Mouse (Mus musculus) G1E (cell line): ENCODE measurements around the gene Gm12169. TPM values are rescaled to one million over a fixed set of nuclear protein-coding genes. Genes with fewer than 3 reads are reported as not detected.

Experiments used
- ATAC-seq: 2 replicates; pipeline ENCODE4 v1.8.0; 2016; ENCODE audit warnings: mild to moderate bottlenecking; ENCODE audit not compliant: insufficient number of reproducible peaks, poor library complexity, low FRiP score, severe bottlenecking; ENCODE audit errors: extremely low read depth
- DNase-seq: peaks from one replicate; pipeline ENCODE4 v3.0.0; 2012; ENCODE audit warnings: low spot score
- H3K27me3 ChIP-seq: 2 replicates; pipeline ENCODE4 v1.6.1; 2012; ENCODE audit warnings: mild to moderate bottlenecking, low read length, inconsistent platforms; ENCODE audit not compliant: insufficient read depth
- H3K36me3 ChIP-seq: replicated peaks from 2 replicates; pipeline ENCODE3; 2012; ENCODE audit warnings: mild to moderate bottlenecking, inconsistent platforms
- H3K4me1 ChIP-seq: 2 replicates; pipeline ENCODE4 v1.6.1; 2012; ENCODE audit warnings: low read depth, low read length, inconsistent platforms, mixed read lengths; ENCODE audit not compliant: insufficient read depth
- H3K4me3 ChIP-seq: 2 replicates; pipeline ENCODE4 v1.5.1; 2012; ENCODE audit warnings: low read depth, mild to moderate bottlenecking, inconsistent platforms, low read length, moderate library complexity, mixed read lengths
- H3K9me3 ChIP-seq: replicated peaks from 2 replicates; pipeline ENCODE4 v1.6.1; 2012; ENCODE audit warnings: inconsistent platforms
- CTCF ChIP-seq: IDR thresholded peaks from 2 replicates; pipeline ENCODE4 v1.5.1; 2012; ENCODE audit warnings: low read depth, low read length, inconsistent platforms, mixed read lengths
- GATA1 ChIP-seq: IDR thresholded peaks from 2 replicates; pipeline ENCODE4 v1.6.1; 2012; ENCODE audit warnings: borderline replicate concordance, low read length, inconsistent platforms, mixed read lengths
- GATA2 ChIP-seq: IDR thresholded peaks from 2 replicates; pipeline ENCODE4 v1.6.1; 2012; ENCODE audit warnings: low read depth, low read length, inconsistent platforms, borderline replicate concordance
- POLR2AphosphoS5 ChIP-seq: IDR thresholded peaks from 2 replicates; pipeline ENCODE4 v1.6.1; 2012; ENCODE audit warnings: low read depth, low read length, inconsistent platforms; ENCODE audit not compliant: insufficient replicate concordance
- TAL1 ChIP-seq: conservative IDR thresholded peaks from 2 replicates; pipeline ENCODE4 v1.6.1; 2012; ENCODE audit warnings: low read depth, low read length, inconsistent platforms, mixed read lengths
- polyA plus RNA-seq: library from polyadenylated mRNA; stranded (reverse); fragments of >175 nt; gene quantifications from 2 replicates; pipeline ENCODE4 v1.2.3, GENCODE M21; 2012
- total RNA-seq, 2 experiments: library from RNA; stranded (forward) in 1 of 2; stranded (reverse) in 1 of 2; fragments of 200-1000 nt in 1 of 2; fragments of >200 nt in 1 of 2; fragmentation: Nextera tagmentation in 1 of 2; gene quantifications; 2 replicates each; pipeline ENCODE4 v1.2.3; 2014 to 2017

Gm12169 gene
- total and polyA plus RNA-seq, 3 experiments, result not detected

- no peaks in the 10 kb centered on the region for H3K36me3 ChIP-seq
- no peaks in the 10 kb centered on the region for H3K9me3 ChIP-seq
- no peak for TF ChIP-seq TAL1
- TF ChIP-seq POLR2AphosphoS5, result no peak
- TF ChIP-seq GATA2, result no peak
- no peak for TF ChIP-seq GATA1
- no peak for TF ChIP-seq CTCF
- H3K4me3 ChIP-seq, result no peak overlapping the region
- no peaks in the 10 kb centered on the region for H3K27me3 ChIP-seq
- H3K4me1 ChIP-seq, result no peaks in the 10 kb centered on the region
- ATAC-seq (no peak), DNase-seq (no peak)
Observed at GRCm38 (mm10) chr11:46552741-46553140, 28.7 kb downstream of the Gm12169 start.

- ATAC-seq, result no peak
- H3K4me3 ChIP-seq, result no peak overlapping the region
- TF ChIP-seq GATA2 (no peak), TAL1 (no peak), GATA1 (no peak), POLR2AphosphoS5 (no peak), CTCF (no peak)
- no peaks in the 10 kb centered on the region for H3K9me3 ChIP-seq
- no peaks in the 10 kb centered on the region for H3K36me3 ChIP-seq
- peaks cover 4% of the 10 kb centered on the region; the same call in 1 of the 2 replicates for H3K27me3 ChIP-seq
- no peaks in the 10 kb centered on the region for H3K4me1 ChIP-seq
- DNase-seq, result no peak
Observed at GRCm38 (mm10) chr11:46561096-46561495, 37.1 kb downstream of the Gm12169 start.

GRCm38 (mm10) chr11:46564671-46565070 lies 40.7 kb downstream of the Gm12169 start:
- Histone ChIP-seq H3K9me3 (no peaks in the 10 kb centered on the region), H3K36me3 (no peaks in the 10 kb centered on the region), H3K4me3 (no peak overlapping the region), H3K27me3 (0 out of 2 replicates have a peak, but pooled peaks cover 2% of the 10 kb centered on the region), H3K4me1 (no peaks in the 10 kb centered on the region)
- DNase-seq (no peak), ATAC-seq (no peak)
- no peak for TF ChIP-seq GATA1
- TF ChIP-seq TAL1, result no peak
- TF ChIP-seq CTCF, result no peak
- TF ChIP-seq GATA2, result no peak
- no peak for TF ChIP-seq POLR2AphosphoS5

GRCm38 (mm10) chr11:46565967-46566366 lies 42.0 kb downstream of the Gm12169 start:
- no peaks in the 10 kb centered on the region for H3K9me3 ChIP-seq
- H3K4me3 ChIP-seq, result no peak overlapping the region
- no peaks in the 10 kb centered on the region for H3K36me3 ChIP-seq
- ATAC-seq, result no peak
- no peak for DNase-seq
- H3K27me3 ChIP-seq, result 0 out of 2 replicates have a peak, but pooled peaks cover 2% of the 10 kb centered on the region
- TF ChIP-seq POLR2AphosphoS5 (no peak), TAL1 (no peak), CTCF (no peak), GATA2 (no peak), GATA1 (no peak)
- no peaks in the 10 kb centered on the region for H3K4me1 ChIP-seq

- no peak for ATAC-seq
- no peak for DNase-seq
- no peak overlapping the region for H3K4me3 ChIP-seq
Observed at GRCm38 (mm10) chr11:46569107-46569506, 45.1 kb downstream of the Gm12169 start.

GRCm38 (mm10) chr11:46571327-46571726 lies 47.3 kb downstream of the Gm12169 start, which contains the start of gene BC053393:
TSS of gene BC053393 (plus strand) at chr11:46571536.
- H3K4me1 ChIP-seq, result no peaks in the 10 kb centered on the region
- DNase-seq, result no peak
- no peaks in the 10 kb centered on the region for H3K36me3 ChIP-seq
- peaks cover 2% of the 10 kb centered on the region; the same call in 1 of the 2 replicates for H3K27me3 ChIP-seq
- H3K9me3 ChIP-seq, result no peaks in the 10 kb centered on the region
- TF ChIP-seq POLR2AphosphoS5 (no peak), GATA2 (no peak), TAL1 (no peak), GATA1 (no peak), CTCF (no peak)
- H3K4me3 ChIP-seq, result no peak within 1 kb of the TSS
- no peak for ATAC-seq

More at GRCm38 (mm10) chr11:46569107-46569506, 45.1 kb downstream of the Gm12169 start:
- Histone ChIP-seq H3K27me3 (peaks cover 4% of the 10 kb centered on the region; the same call in 1 of the 2 replicates), H3K9me3 (no peaks in the 10 kb centered on the region), H3K36me3 (no peaks in the 10 kb centered on the region), H3K4me1 (no peaks in the 10 kb centered on the region)
- TF ChIP-seq TAL1 (no peak), CTCF (no peak)

GRCm38 (mm10) chr11:46578771-46579281 lies 54.8 kb downstream of the Gm12169 start:
- no peaks in the 10 kb centered on the region for H3K4me1 ChIP-seq
- H3K9me3 ChIP-seq, result no peaks in the 10 kb centered on the region
- TF ChIP-seq GATA2 (no peak), POLR2AphosphoS5 (no peak), CTCF (no peak), TAL1 (no peak), GATA1 (no peak)
- H3K36me3 ChIP-seq, result no peaks in the 10 kb centered on the region
- H3K4me3 ChIP-seq, result no peak overlapping the region
- no peaks in the 10 kb centered on the region for H3K27me3 ChIP-seq
- DNase-seq (no peak), ATAC-seq (no peak)
